Mouse (Mus musculus): ENCODE measurements around the gene Npas2.

The Npas2 gene

GRCm38 (mm10) chr1:39349001-39349400, 155.5 kb downstream of the Npas2 start:
- in situ Hi-C loops (cut with MboI; ENCODE audit: low pct_unique_long_range_greater_than_20kb in 1 of 2, low sequenced_read_pairs in 2 of 2, unreplicated experiment in 1 of 2) = loop anchor here (10.0 kb wide), 2 partner anchors 134 to 344 kb away; no protein-coding TSS in a partner anchor

- in situ Hi-C loops (cut with MboI; ENCODE audit: low pct_unique_long_range_greater_than_20kb in 1 of 2, low sequenced_read_pairs in 2 of 2, unreplicated experiment in 1 of 2) = loop anchor here (10.0 kb wide), 2 partner anchors 135 to 345 kb away; no protein-coding TSS in a partner anchor
These were observed 155.9 kb downstream of the Npas2 start for GRCm38 (mm10) chr1:39349427-39349826.

GRCm38 (mm10) chr1:39361754-39362514, 168.4 kb downstream of the Npas2 start:
- in situ Hi-C loops (cut with MboI; ENCODE audit: low pct_unique_long_range_greater_than_20kb in 1 of 2, low sequenced_read_pairs in 2 of 2, unreplicated experiment in 1 of 2) = no loop called here

GRCm38 (mm10) chr1:39362515-39362893, 169.0 kb downstream of the Npas2 start:
- in situ Hi-C loops (cut with MboI; ENCODE audit: low pct_unique_long_range_greater_than_20kb in 1 of 2, low sequenced_read_pairs in 2 of 2, unreplicated experiment in 1 of 2) = no loop called here

GRCm38 (mm10) chr1:39365562-39365961, 172.0 kb downstream of the Npas2 start:
- in situ Hi-C loops (cut with MboI; ENCODE audit: low pct_unique_long_range_greater_than_20kb in 1 of 2, low sequenced_read_pairs in 2 of 2, unreplicated experiment in 1 of 2) = no loop called here

- in situ Hi-C loops (cut with MboI; ENCODE audit: low pct_unique_long_range_greater_than_20kb in 1 of 2, low sequenced_read_pairs in 2 of 2, unreplicated experiment in 1 of 2) = no loop called here
These were observed 173.5 kb downstream of the Npas2 start for GRCm38 (mm10) chr1:39367045-39367444.

GRCm38 (mm10) chr1:39367601-39368266, 174.2 kb downstream of the Npas2 start, which contains the start of gene Rpl31:
Gene Rpl31, plus strand, starts transcription at chr1:39367842.
- in situ Hi-C loops (cut with MboI; ENCODE audit: low pct_unique_long_range_greater_than_20kb in 1 of 2, low sequenced_read_pairs in 2 of 2, unreplicated experiment in 1 of 2) = no loop called here

- in situ Hi-C loops (cut with MboI; ENCODE audit: low pct_unique_long_range_greater_than_20kb in 1 of 2, low sequenced_read_pairs in 2 of 2, unreplicated experiment in 1 of 2) = no loop called here
These were observed 174.8 kb downstream of the Npas2 start for GRCm38 (mm10) chr1:39368267-39368841.

GRCm38 (mm10) chr1:39370431-39370830, 176.9 kb downstream of the Npas2 start:
- in situ Hi-C loops (cut with MboI; ENCODE audit: low pct_unique_long_range_greater_than_20kb in 1 of 2, low sequenced_read_pairs in 2 of 2, unreplicated experiment in 1 of 2) = no loop called here

GRCm38 (mm10) chr1:39372220-39372843, 178.8 kb downstream of the Npas2 start:
- in situ Hi-C loops (cut with MboI; ENCODE audit: low pct_unique_long_range_greater_than_20kb in 1 of 2, low sequenced_read_pairs in 2 of 2, unreplicated experiment in 1 of 2) = no loop called here

GRCm38 (mm10) chr1:39373378-39373777, 179.8 kb downstream of the Npas2 start:
- in situ Hi-C loops (cut with MboI; ENCODE audit: low pct_unique_long_range_greater_than_20kb in 1 of 2, low sequenced_read_pairs in 2 of 2, unreplicated experiment in 1 of 2) = no loop called here

- in situ Hi-C loops (cut with MboI; ENCODE audit: low pct_unique_long_range_greater_than_20kb in 1 of 2, low sequenced_read_pairs in 2 of 2, unreplicated experiment in 1 of 2) = no loop called here
These were observed 180.8 kb downstream of the Npas2 start for GRCm38 (mm10) chr1:39374231-39374809.

- in situ Hi-C loops (cut with MboI; ENCODE audit: low pct_unique_long_range_greater_than_20kb in 1 of 2, low sequenced_read_pairs in 2 of 2, unreplicated experiment in 1 of 2) = no loop called here
These were observed 182.6 kb downstream of the Npas2 start for GRCm38 (mm10) chr1:39376121-39376520.

- in situ Hi-C loops (cut with MboI; ENCODE audit: low pct_unique_long_range_greater_than_20kb in 1 of 2, low sequenced_read_pairs in 2 of 2, unreplicated experiment in 1 of 2) = no loop called here
These were observed 183.3 kb downstream of the Npas2 start for GRCm38 (mm10) chr1:39376726-39377240.

GRCm38 (mm10) chr1:39378540-39378939, 185.0 kb downstream of the Npas2 start:
- in situ Hi-C loops (cut with MboI; ENCODE audit: low pct_unique_long_range_greater_than_20kb in 1 of 2, low sequenced_read_pairs in 2 of 2, unreplicated experiment in 1 of 2) = no loop called here

GRCm38 (mm10) chr1:39379021-39379420, 185.5 kb downstream of the Npas2 start:
- in situ Hi-C loops (cut with MboI; ENCODE audit: low pct_unique_long_range_greater_than_20kb in 1 of 2, low sequenced_read_pairs in 2 of 2, unreplicated experiment in 1 of 2) = no loop called here

- in situ Hi-C loops (cut with MboI; ENCODE audit: low pct_unique_long_range_greater_than_20kb in 1 of 2, low sequenced_read_pairs in 2 of 2, unreplicated experiment in 1 of 2) = loop anchor here in 1 of 2 experiments (10.0 kb wide), 1 partner anchor 114 kb away; no protein-coding TSS in a partner anchor
These were observed 187.5 kb downstream of the Npas2 start for GRCm38 (mm10) chr1:39381017-39381416.

GRCm38 (mm10) chr1:39384914-39385313, 191.4 kb downstream of the Npas2 start:
- in situ Hi-C loops (cut with MboI; ENCODE audit: low pct_unique_long_range_greater_than_20kb in 1 of 2, low sequenced_read_pairs in 2 of 2, unreplicated experiment in 1 of 2) = loop anchor here in 1 of 2 experiments (10.0 kb wide), 1 partner anchor 110 kb away; no protein-coding TSS in a partner anchor

Measured in mouse embryonic stem cell (cell line).